Mouse (Mus musculus) neural tube, embryonic 12.5 days (tissue): ENCODE results near the gene Fam166a. TPM values are rescaled to one million over a fixed set of nuclear protein-coding genes. Genes with fewer than 3 reads are reported as not detected.
A peak's percentile ranks its signal among the peaks of the same experiment; 100 is the strongest.
"Not testable (repeated sequence)": the region's sequence is repeated elsewhere in the genome, so short reads cannot be mapped to it uniquely, and the experiment has no call there.

Experiments
- ATAC-seq: fragments of 200-750 bp; cut with Nextera tagmentation; 2 replicates; pipeline ENCODE4 v1.8.0; 2017; ENCODE audit warnings: low read depth, mild to moderate bottlenecking, moderate TSS enrichment, moderate library complexity; ENCODE audit not compliant: low FRiP score
- H3K27ac ChIP-seq: fragments of 300-500 bp; sonication (generic); 2 replicates; pipeline ENCODE4 v1.5.1; 2016
- H3K27me3 ChIP-seq: fragments of 300-500 bp; sonication (generic); replicated peaks from 2 replicates; pipeline ENCODE4 v1.6.1; 2016; ENCODE audit warnings: mild to moderate bottlenecking
- H3K36me3 ChIP-seq: fragments of 300-500 bp; sonication (generic); 2 replicates; pipeline ENCODE4 v1.6.1; 2016; ENCODE audit warnings: mild to moderate bottlenecking
- H3K4me1 ChIP-seq: fragments of 300-500 bp; sonication (generic); 2 replicates; pipeline ENCODE4 v1.6.1; 2016
- H3K4me2 ChIP-seq: fragments of 300-500 bp; sonication (generic); replicated peaks from 2 replicates; pipeline ENCODE4 v1.6.1; 2016; ENCODE audit warnings: mild to moderate bottlenecking
- H3K4me3 ChIP-seq: fragments of 300-500 bp; sonication (generic); 2 replicates; pipeline ENCODE4 v1.5.1; 2016
- H3K9ac ChIP-seq: fragments of 300-500 bp; sonication (generic); 2 replicates; pipeline ENCODE4 v1.6.1; 2016; ENCODE audit warnings: mild to moderate bottlenecking
- H3K9me3 ChIP-seq: fragments of 300-500 bp; sonication (generic); 2 replicates; pipeline ENCODE4 v1.6.1; 2016; ENCODE audit warnings: mild to moderate bottlenecking
- WGBS: fragments of 180-500 bp; shearing (Covaris S2); methylation state at CpG from one replicate; pipeline ENCODE4 v1.1.7; 2016; 5-methylcytosine and 5-hydroxymethylcytosine counted together
- polyA plus RNA-seq: library from polyadenylated mRNA; unstranded; fragments of >200 nt; fragmentation: Nextera tagmentation; extraction: Ambion mirVana; gene quantifications from 2 replicates; pipeline ENCODE4 v1.2.1, GENCODE M21; 2016

The Fam166a gene
- polyA plus RNA-seq, 1 experiment from 2014 or later = not detected

DNA sequence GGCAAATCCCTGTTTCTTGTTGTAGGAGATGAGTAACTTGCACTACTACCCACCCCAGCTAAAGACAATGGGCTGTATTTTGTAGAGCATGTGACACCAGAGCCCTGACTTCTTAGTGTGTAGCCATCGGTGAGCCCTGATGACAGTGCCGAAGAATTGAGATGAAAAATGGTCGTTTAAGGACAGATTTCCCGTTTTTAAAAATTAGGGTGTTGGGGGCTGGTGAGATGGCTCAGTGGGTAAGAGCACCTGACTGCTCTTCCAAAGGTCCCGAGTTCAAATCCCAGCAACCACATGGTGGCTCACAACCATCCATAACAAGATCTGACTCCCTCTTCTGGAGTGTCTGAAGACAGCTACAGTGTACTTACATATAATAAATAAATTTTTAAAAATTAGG, 38.7 kb downstream of the Fam166a start:
- not testable (repeated sequence) for H3K4me2 ChIP-seq, H3K36me3 ChIP-seq, ATAC-seq, H3K9ac ChIP-seq, H3K27me3 ChIP-seq, H3K27ac ChIP-seq, H3K4me3 ChIP-seq, H3K9me3 ChIP-seq
- H3K4me1 ChIP-seq = peaks cover 21% of the 10 kb centered on the region
- 86% methylated on average over 5 of the region's 5 CpGs for WGBS

DNA sequence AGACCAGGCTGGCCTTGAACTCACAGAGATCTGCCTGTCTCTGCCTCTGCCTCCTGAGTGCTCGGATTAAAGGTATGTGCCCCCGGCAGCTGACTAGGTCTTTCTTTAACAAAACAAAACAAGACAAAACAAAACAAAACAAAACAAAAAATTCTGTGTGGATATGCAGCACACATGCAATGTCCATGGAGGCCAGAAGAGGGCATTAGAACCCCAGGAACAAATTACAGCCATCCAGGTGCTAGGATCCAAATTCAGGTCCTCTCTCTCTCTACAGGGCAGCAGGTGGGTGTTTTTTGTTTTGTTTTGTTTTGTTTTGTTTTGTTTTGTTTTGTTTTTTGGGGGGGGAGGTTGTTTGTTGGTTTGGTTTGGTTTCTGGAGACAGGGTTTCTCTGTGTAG, 40.3 kb downstream of the Fam166a start:
- Histone ChIP-seq H3K27ac (no peak overlapping the region), H3K4me3 (no peak overlapping the region)

DNA sequence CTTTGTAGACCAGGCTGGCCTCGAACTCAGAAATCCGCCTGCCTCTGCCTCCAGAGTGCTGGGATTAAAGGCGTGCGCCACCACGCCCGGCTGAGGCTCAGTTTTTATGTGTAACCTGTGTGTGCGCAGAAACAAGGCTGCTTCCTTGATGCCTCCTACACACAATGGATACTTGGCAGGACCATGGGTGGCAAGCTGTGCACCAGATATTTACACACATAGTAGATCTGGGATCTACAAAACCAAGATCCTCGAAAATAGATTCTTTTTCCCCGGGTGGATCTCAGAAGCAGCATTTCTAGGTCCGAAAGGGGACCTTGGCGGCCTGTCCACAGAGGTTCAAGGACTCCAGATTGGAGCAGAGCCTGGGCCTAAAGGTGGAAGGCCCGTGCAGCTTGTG, 43.3 kb downstream of the Fam166a start:
- 0 out of 2 replicates have a peak overlapping the region, but pooled peaks have one; percentile 40 for H3K9ac ChIP-seq
- 0 out of 2 replicates have a peak, but pooled peaks have one; percentile 3 for ATAC-seq
- no peaks in the 10 kb centered on the region for H3K9me3 ChIP-seq
- no peaks in the 10 kb centered on the region for H3K36me3 ChIP-seq
- H3K27me3 ChIP-seq = peaks cover 13% of the 10 kb centered on the region
- H3K4me1 ChIP-seq = peaks cover 42% of the 10 kb centered on the region
- WGBS = 49% methylated on average over 12 of the region's 12 CpGs
- no peak overlapping the region for H3K27ac ChIP-seq
- peak overlapping the region; percentile 83 for H3K4me2 ChIP-seq
- peak overlapping the region; percentile 78 for H3K4me3 ChIP-seq

More for the DNA sequence above, 40.3 kb downstream of the Fam166a start:
- WGBS = 66% methylated on average over 2 of the region's 2 CpGs
- no peak overlapping the region for H3K9ac ChIP-seq
- peaks cover 31% of the 10 kb centered on the region for H3K4me1 ChIP-seq
- peaks cover 7% of the 10 kb centered on the region for H3K27me3 ChIP-seq
- ATAC-seq = no peak
- no peak overlapping the region for H3K4me2 ChIP-seq
- H3K9me3 ChIP-seq = no peaks in the 10 kb centered on the region
- no peaks in the 10 kb centered on the region for H3K36me3 ChIP-seq

DNA sequence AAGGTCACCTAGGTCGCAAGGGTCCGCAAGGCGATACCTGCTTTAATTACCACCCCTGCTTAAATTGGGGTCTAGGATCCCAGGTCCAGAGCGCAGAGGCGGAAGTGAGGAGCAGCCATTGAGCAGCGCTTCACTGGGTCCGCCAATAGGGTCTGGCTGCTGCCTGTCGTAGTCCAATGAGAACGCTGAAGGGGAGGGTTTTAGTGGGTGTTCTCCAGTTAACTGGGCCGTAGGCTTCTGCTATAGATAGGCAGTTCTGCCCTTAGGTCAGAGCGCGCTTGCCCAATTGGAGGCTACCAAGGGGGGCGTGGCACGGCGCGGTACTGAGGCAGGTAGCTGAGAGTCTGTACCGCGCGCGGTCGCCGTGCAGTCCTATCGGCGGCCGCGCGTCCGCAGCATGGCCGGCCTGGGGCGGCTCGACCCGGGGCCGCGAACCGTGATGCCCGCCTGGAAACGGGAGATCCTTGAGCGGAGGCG, 43.8 kb downstream of the Fam166a start, which contains the start of gene Tprn:
TSS of gene Tprn (plus strand) at position 328 of the 477 bp plus-strand sequence.
- peaks cover 44% of the 10 kb centered on the region for H3K4me1 ChIP-seq
- peaks cover 13% of the 10 kb centered on the region for H3K27me3 ChIP-seq
- no peaks in the 10 kb centered on the region for H3K9me3 ChIP-seq
- ATAC-seq = peak; percentile 97
- WGBS = under 1% methylated on average over 39 of the region's 39 CpGs
- peak within 1 kb of the TSS; percentile 78 for H3K4me3 ChIP-seq
- H3K36me3 ChIP-seq = no peaks in the 10 kb centered on the region
- peak within 1 kb of the TSS; percentile 83 for H3K4me2 ChIP-seq
- no peak within 1 kb of the TSS for H3K27ac ChIP-seq
- peak within 1 kb of the TSS; percentile 63 for H3K9ac ChIP-seq

DNA sequence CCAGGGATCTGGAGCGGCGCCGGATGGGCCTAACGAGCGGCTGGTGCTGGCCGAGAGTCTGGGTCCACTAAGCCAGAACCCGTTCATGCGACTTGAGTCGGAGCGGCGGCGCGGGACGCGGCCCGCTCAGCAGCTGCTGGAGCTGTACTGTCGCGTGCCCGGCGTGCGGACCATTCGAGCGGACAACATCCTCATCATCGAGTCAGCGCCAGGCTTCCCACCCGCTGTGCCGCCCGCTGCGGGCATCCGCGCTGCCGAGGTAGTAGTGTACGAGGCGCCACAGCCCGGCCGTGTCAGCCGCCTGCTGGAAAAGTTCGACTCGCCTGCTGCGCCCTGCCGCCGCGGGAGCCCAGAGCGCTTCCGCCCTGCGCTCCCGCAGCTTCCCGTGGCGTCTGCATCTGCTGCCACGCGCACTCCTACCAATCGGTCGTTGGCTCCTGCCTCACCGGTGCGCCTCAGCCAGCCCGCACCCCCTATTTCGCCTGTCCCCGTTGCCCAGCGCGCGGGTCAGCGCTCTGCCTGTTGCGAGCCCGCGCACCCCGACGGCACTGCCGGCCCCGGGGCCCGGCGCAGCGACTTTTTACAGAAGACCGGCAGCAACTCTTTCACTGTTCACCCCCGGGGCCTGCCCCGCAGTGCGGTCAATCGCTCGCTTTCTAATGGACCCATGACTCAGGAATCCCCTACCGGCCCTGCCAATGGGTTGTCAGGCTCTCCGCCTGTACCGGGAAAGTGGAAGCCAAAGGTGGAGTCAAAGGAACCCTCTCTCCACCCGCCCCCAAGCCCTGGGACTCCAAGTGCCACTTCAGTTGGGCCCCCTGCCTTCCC, 44.5 kb downstream of the Fam166a start:
- Histone ChIP-seq H3K4me3 (peak overlapping the region; percentile 78), H3K4me1 (peaks cover 46% of the 10 kb centered on the region), H3K4me2 (peak overlapping the region; percentile 83), H3K27me3 (peaks cover 13% of the 10 kb centered on the region), H3K27ac (no peak overlapping the region), H3K9ac (peak overlapping the region; percentile 63), H3K9me3 (no peaks in the 10 kb centered on the region), H3K36me3 (peaks cover 1% of the 10 kb centered on the region; the same call in 1 of the 2 replicates)
- ATAC-seq = peak; percentile 52; the same call in 1 of the 2 replicates
- under 1% methylated on average over 82 of the region's 82 CpGs for WGBS

DNA sequence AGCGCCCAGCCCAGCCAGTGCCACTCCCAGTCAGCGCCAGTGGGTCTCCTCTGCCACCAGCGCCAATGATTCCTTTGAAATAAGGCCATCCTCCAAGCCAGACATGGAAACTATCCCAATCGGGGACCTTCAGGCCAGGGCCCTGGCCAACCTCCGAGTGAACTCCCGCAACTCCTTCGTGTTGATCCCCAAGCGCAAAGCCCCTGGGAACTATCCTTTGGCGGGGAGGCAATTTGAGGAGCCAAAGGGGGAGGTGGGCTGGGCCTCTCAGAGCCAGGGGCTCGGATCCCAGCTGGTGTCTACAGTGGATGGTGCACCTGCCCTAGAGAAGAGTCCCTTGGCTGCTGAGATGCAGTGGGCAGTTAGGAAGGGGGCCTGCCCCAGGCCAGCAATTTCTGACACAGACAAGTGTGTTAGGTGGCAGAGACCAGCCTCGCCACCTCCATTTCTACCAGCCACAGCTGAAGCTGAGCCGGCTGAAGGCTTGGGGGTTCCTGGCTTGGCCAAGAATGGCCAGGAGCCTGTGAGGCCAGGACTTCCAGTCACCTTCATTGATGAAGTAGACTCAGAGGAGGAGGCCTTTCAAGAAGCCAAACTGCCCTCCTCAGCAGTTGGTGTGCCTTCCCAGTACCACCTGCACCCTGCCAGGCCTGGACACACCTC, 45.2 kb downstream of the Fam166a start:
- Histone ChIP-seq H3K4me3 (peak overlapping the region; percentile 78), H3K4me1 (peaks cover 46% of the 10 kb centered on the region), H3K4me2 (peak overlapping the region; percentile 83), H3K9me3 (no peaks in the 10 kb centered on the region), H3K36me3 (peaks cover 6% of the 10 kb centered on the region), H3K27ac (no peak overlapping the region), H3K27me3 (peaks cover 13% of the 10 kb centered on the region), H3K9ac (peak overlapping the region; percentile 63)
- WGBS = 19% methylated on average over 12 of the region's 12 CpGs
- no peak for ATAC-seq

DNA sequence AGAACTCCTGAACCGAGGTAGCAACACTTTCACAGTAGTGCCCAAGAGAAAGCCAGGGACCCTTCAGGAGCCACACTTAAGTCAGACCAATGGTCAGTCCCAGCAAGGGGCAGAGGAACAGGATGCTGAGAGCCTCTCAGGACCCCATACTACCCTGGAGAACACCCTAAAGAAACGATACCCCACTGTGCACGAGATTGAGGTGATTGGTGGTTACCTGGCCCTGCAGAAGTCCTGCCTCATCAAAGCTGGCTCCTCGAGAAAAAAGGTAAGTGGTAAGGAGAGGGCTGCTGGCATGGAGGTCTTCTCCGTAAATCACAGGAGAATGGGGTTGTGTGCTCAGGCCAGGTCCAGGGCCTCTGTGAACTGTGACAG, 45.7 kb downstream of the Fam166a start:
- 79% methylated on average over 5 of the region's 5 CpGs for WGBS
- Histone ChIP-seq H3K36me3 (peaks cover 12% of the 10 kb centered on the region), H3K4me3 (peak overlapping the region; percentile 78; the same call in 1 of the 2 replicates), H3K4me1 (peaks cover 46% of the 10 kb centered on the region), H3K27ac (no peak overlapping the region), H3K9me3 (no peaks in the 10 kb centered on the region), H3K27me3 (peaks cover 13% of the 10 kb centered on the region), H3K4me2 (peak overlapping the region; percentile 83), H3K9ac (peak overlapping the region; percentile 63)
- no peak for ATAC-seq

DNA sequence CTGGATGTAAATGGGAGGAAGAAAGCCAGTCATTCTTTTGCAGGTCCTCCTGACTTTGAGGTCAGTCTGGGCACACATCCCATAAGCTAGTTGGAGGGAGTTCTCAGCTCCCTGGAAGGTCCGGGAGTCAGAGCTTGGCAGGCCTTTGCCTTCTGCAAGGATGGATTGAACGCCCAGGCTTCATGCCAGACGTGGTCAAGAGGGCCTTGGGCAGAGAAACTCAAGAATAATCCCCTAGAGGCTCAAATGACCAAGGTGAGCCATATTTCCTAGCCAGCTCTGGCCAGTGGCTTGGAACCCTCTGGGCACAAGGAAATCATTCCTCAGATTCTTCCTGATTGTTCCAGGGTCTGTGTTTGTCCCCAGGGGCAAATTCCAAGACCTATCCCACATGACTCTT, 46.3 kb downstream of the Fam166a start:
- no peak for ATAC-seq
- no peak overlapping the region for H3K4me3 ChIP-seq
- 80% methylated on average over 3 of the region's 3 CpGs for WGBS

DNA sequence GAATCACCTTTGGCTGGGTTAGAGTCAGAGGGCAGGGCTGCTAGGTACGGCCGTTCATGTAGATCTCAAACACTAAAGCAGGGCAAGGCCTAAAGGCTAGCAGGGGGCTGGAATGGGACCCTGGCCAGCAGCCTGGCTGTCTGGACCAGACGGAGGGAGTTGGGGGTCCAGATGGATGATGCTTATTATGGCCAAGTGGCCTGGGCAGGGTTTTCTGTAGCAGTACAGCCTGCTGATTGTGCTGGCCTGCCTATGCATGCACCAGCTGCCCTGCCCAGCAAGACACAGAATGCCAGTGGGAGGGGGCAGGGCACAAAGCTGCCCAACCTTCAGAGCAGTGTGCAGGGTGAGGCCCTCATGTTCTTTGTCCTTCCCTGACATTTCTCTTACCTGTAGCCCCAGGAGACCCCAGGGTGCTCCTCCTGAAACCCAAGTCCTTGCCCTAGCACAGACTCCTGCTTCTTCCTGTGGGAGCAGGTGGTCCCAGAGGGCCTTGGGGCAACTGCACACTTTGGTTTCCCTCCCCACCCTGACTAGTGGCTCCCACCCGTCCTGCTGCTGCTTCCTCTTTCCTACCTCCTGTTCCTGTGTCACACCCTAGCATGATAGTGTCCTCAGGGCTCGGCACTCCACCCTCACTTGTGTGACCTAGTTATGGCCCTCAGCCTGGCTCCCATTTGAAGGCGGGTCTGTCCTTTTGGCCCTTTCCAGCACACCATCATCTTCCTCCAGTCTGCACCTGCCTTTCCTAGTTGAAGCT, 47.5 kb downstream of the Fam166a start:
- H3K9ac ChIP-seq = peak overlapping the region; percentile 49
- H3K4me2 ChIP-seq = peak overlapping the region; percentile 45
- WGBS = 68% methylated on average over 6 of the region's 6 CpGs

More for the DNA sequence above, 46.3 kb downstream of the Fam166a start:
- Histone ChIP-seq H3K9me3 (no peaks in the 10 kb centered on the region), H3K9ac (peak overlapping the region; percentile 6; the same call in 1 of the 2 replicates), H3K27me3 (peaks cover 13% of the 10 kb centered on the region), H3K4me1 (peaks cover 46% of the 10 kb centered on the region), H3K27ac (no peak overlapping the region), H3K36me3 (peaks cover 17% of the 10 kb centered on the region), H3K4me2 (peak overlapping the region; percentile 83)

DNA sequence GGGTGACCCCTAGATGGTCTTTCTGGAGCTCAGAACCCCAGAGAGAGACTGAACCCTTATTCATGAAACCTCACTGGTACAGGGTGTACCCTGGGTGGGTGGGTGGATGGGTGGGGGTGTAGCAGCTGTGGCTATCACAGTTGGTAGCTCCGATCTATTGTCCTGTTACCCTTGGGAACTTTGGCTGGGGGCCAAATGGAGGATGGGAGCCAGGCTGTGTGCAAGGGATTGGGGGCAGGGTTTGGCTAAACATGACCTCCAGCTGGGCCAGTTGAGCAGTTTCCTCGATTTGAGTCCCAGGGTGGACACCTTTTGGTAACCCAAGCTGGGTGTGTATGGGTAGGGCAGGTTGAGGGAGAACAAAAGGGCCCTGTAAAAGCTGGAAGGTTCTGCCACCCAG, 48.2 kb downstream of the Fam166a start:
- peaks cover 25% of the 10 kb centered on the region for H3K36me3 ChIP-seq
- peak overlapping the region; percentile 45 for H3K4me2 ChIP-seq
- ATAC-seq = no peak
- 49% methylated on average over 2 of the region's 2 CpGs for WGBS
- H3K4me3 ChIP-seq = no peak overlapping the region
- H3K9ac ChIP-seq = 0 out of 2 replicates have a peak overlapping the region, but pooled peaks have one; percentile 49
- peaks cover 13% of the 10 kb centered on the region for H3K27me3 ChIP-seq
- H3K9me3 ChIP-seq = no peaks in the 10 kb centered on the region
- H3K27ac ChIP-seq = no peak overlapping the region
- peaks cover 59% of the 10 kb centered on the region for H3K4me1 ChIP-seq

More for the DNA sequence above, 47.5 kb downstream of the Fam166a start:
- no peak for ATAC-seq
- Histone ChIP-seq H3K4me3 (no peak overlapping the region), H3K27me3 (peaks cover 13% of the 10 kb centered on the region), H3K27ac (no peak overlapping the region), H3K4me1 (peaks cover 52% of the 10 kb centered on the region), H3K9me3 (no peaks in the 10 kb centered on the region), H3K36me3 (peaks cover 25% of the 10 kb centered on the region)

DNA sequence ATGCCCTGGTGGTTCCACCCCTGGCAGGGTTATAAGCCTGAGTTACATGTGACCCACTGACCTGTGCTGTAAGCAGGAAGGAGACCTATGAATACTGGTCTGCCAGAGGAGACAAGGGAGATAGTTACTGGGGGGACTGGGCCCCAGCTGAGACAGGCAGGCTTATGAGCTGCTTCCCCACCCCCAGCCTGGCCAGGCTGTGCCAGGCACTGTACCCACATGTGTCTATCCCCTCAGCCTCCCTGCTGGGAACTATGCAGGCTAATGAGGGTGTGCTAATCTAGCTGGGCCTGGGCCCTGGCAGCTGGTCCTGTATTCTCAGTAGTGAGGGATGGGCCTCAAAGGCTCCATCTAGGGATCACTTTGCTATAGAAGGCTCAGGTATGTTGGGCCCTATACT, 48.7 kb downstream of the Fam166a start:
- ATAC-seq = no peak
- H3K27me3 ChIP-seq = peaks cover 13% of the 10 kb centered on the region
- no peak overlapping the region for H3K27ac ChIP-seq
- H3K9ac ChIP-seq = 0 out of 2 replicates have a peak overlapping the region, but pooled peaks have one; percentile 19
- H3K4me2 ChIP-seq = peak overlapping the region; percentile 45
- no peak overlapping the region for H3K4me3 ChIP-seq
- peaks cover 59% of the 10 kb centered on the region for H3K4me1 ChIP-seq
- no peaks in the 10 kb centered on the region for H3K9me3 ChIP-seq
- peaks cover 25% of the 10 kb centered on the region for H3K36me3 ChIP-seq
